Mouse (Mus musculus) megakaryocyte, adult 5-6 weeks (primary cell): ENCODE measurements around the gene C530008M17Rik. TPM values are rescaled to one million over a fixed set of nuclear protein-coding genes. Genes with fewer than 3 reads are reported as not detected.
A peak's percentile ranks its signal among the peaks of the same experiment; 100 is the strongest.

Experiments
- ATAC-seq: 2 replicates; pipeline ENCODE4 v1.8.0; 2016; ENCODE audit warnings: mild to moderate bottlenecking, inconsistent platforms; ENCODE audit not compliant: poor library complexity, severe bottlenecking
- total RNA-seq, 2 experiments: library from RNA; stranded (forward) in 1 of 2; stranded (reverse) in 1 of 2; fragments of 153-499, 151-499 nt in 1 of 2; fragments of 221-1000, 200-1000 nt in 1 of 2; gene quantifications; 2 replicates each; pipeline versions ENCODE4 v1.2.3 to v1.2.4; 2015 to 2017

The C530008M17Rik gene
- total RNA-seq (2015) (0.87 and 1.6 TPM in 2 replicates), total RNA-seq (2017) (0.15 and 1.1 TPM in 2 replicates)

- ATAC-seq = no peak
Measured at GRCm38 (mm10) chr5:76656212-76656611, at the start of gene C530008M17Rik. TSS of gene C530008M17Rik (plus strand) at chr5:76656512.

GRCm38 (mm10) chr5:76609702-76610370, 46.5 kb upstream of the C530008M17Rik start:
- no peak for ATAC-seq

- no peak for ATAC-seq
Measured at GRCm38 (mm10) chr5:76612867-76613499, 43.3 kb upstream of the C530008M17Rik start.

- no peak for ATAC-seq
Measured at GRCm38 (mm10) chr5:76615276-76615675, 41.0 kb upstream of the C530008M17Rik start.

- ATAC-seq = no peak
Measured at GRCm38 (mm10) chr5:76616196-76616747, 40.0 kb upstream of the C530008M17Rik start.

GRCm38 (mm10) chr5:76618750-76619149, 37.6 kb upstream of the C530008M17Rik start:
- ATAC-seq = no peak

- no peak for ATAC-seq
Measured at GRCm38 (mm10) chr5:76623759-76624158, 32.6 kb upstream of the C530008M17Rik start.

- no peak for ATAC-seq
Measured at GRCm38 (mm10) chr5:76627770-76628169, 28.5 kb upstream of the C530008M17Rik start.

GRCm38 (mm10) chr5:76634012-76634411, 22.3 kb upstream of the C530008M17Rik start:
- no peak for ATAC-seq

- no peak for ATAC-seq
Measured at GRCm38 (mm10) chr5:76635592-76635991, 20.7 kb upstream of the C530008M17Rik start.

- ATAC-seq = no peak
Measured at GRCm38 (mm10) chr5:76642076-76642475, 14.2 kb upstream of the C530008M17Rik start.

GRCm38 (mm10) chr5:76644234-76644633, 12.1 kb upstream of the C530008M17Rik start:
- ATAC-seq = no peak

- no peak for ATAC-seq
Measured at GRCm38 (mm10) chr5:76645091-76645868, 11.0 kb upstream of the C530008M17Rik start.

GRCm38 (mm10) chr5:76649897-76650296, 6.4 kb upstream of the C530008M17Rik start:
- no peak for ATAC-seq

GRCm38 (mm10) chr5:76651151-76651725, 5.1 kb upstream of the C530008M17Rik start:
- no peak for ATAC-seq

GRCm38 (mm10) chr5:76657245-76658083, 1.2 kb downstream of the C530008M17Rik start:
- peak; percentile 52 for ATAC-seq

GRCm38 (mm10) chr5:76658084-76658934, 2.0 kb downstream of the C530008M17Rik start:
- peak; percentile 60 for ATAC-seq

GRCm38 (mm10) chr5:76659958-76660635, 3.8 kb downstream of the C530008M17Rik start:
- no peak for ATAC-seq
